Mouse (Mus musculus) layer of hippocampus, adult 8-10 months (tissue): ENCODE results near the gene Slc25a16. TPM values are rescaled to one million over a fixed set of nuclear protein-coding genes. Genes with fewer than 3 reads are reported as not detected.
A peak's percentile ranks its signal among the peaks of the same experiment; 100 is the strongest.
"Not testable (repeated sequence)": the region's sequence is repeated elsewhere in the genome, so short reads cannot be mapped to it uniquely, and the experiment has no call there.

Experiments
- DNase-seq, 2 experiments: peaks; one replicate each; pipeline ENCODE4 v3.0.0; 2022; ENCODE audit warnings: low spot score in 2 of 2
- total RNA-seq, 4 experiments: library from RNA; stranded (reverse); gene quantifications; 2 replicates each; pipeline ENCODE4 v1.2.4; 2022

Gene Slc25a16
- total RNA-seq, 4 experiments from 2014 or later: 36.4 to 40.7 (median 38.9) TPM

- DNase-seq: no peak
Observed at GRCm38 (mm10) chr10:62902829-62903228, 17.6 kb upstream of the Slc25a16 start.

GRCm38 (mm10) chr10:62906336-62906735 is 14.1 kb upstream of the Slc25a16 start:
- DNase-seq: no peak

GRCm38 (mm10) chr10:62908896-62909295 is 11.5 kb upstream of the Slc25a16 start, which contains the start of gene Tet1:
Gene Tet1 (minus strand): TSS chr10:62908996.
- not testable (repeated sequence) for DNase-seq

- DNase-seq: no peak
Observed at GRCm38 (mm10) chr10:62911120-62911519, 9.3 kb upstream of the Slc25a16 start.

GRCm38 (mm10) chr10:62918985-62919384 is 1.4 kb upstream of the Slc25a16 start:
- DNase-seq: no peak

GRCm38 (mm10) chr10:62920766-62921156 is 328 bp downstream of the Slc25a16 start:
- DNase-seq: no peak

GRCm38 (mm10) chr10:62924096-62924635 is 3.7 kb downstream of the Slc25a16 start:
- DNase-seq: no peak

GRCm38 (mm10) chr10:62932381-62932780 is 11.9 kb downstream of the Slc25a16 start:
- no peak for DNase-seq

- DNase-seq: no peak
Observed at GRCm38 (mm10) chr10:62944975-62945580, 24.6 kb downstream of the Slc25a16 start.

- peak; percentile 30 to 61 for DNase-seq
Observed at GRCm38 (mm10) chr10:62946738-62947471, 26.5 kb downstream of the Slc25a16 start, which contains the start of gene Dna2. Gene Dna2 (plus strand): TSS chr10:62947026.

- no peak for DNase-seq
Observed at GRCm38 (mm10) chr10:62948551-62948950, 28.1 kb downstream of the Slc25a16 start.

GRCm38 (mm10) chr10:62963956-62964355 is 43.5 kb downstream of the Slc25a16 start:
- DNase-seq: no peak

- DNase-seq: no peak
Observed at GRCm38 (mm10) chr10:62965796-62966195, 45.4 kb downstream of the Slc25a16 start.

GRCm38 (mm10) chr10:62966291-62966690 is 45.9 kb downstream of the Slc25a16 start:
- no peak for DNase-seq

- peak; percentile 16 to 32 for DNase-seq
Observed at GRCm38 (mm10) chr10:62971821-62972220, 51.4 kb downstream of the Slc25a16 start.

GRCm38 (mm10) chr10:62979667-62980038 is 59.2 kb downstream of the Slc25a16 start:
- no peak for DNase-seq

- peak; percentile 82 to 90 for DNase-seq
Observed at GRCm38 (mm10) chr10:62980039-62980954, 59.9 kb downstream of the Slc25a16 start, which contains the start of gene Rufy2. Gene Rufy2 (plus strand): TSS chr10:62980223.

GRCm38 (mm10) chr10:62984072-62984471 is 63.6 kb downstream of the Slc25a16 start:
- DNase-seq: no peak

GRCm38 (mm10) chr10:62984495-62984894 is 64.1 kb downstream of the Slc25a16 start:
- DNase-seq: no peak

- DNase-seq: no peak
Observed at GRCm38 (mm10) chr10:62987341-62987740, 66.9 kb downstream of the Slc25a16 start.

GRCm38 (mm10) chr10:62990636-62991035 is 70.2 kb downstream of the Slc25a16 start:
- no peak for DNase-seq
